Mouse (Mus musculus) embryonic facial prominence, embryonic 11.5 days (tissue): ENCODE data around the gene Ift140. TPM values are rescaled to one million over a fixed set of nuclear protein-coding genes. Genes with fewer than 3 reads are reported as not detected.

ENCODE experiments used
- ATAC-seq: fragments of 200-750 bp; cut with Nextera tagmentation; replicated peaks from 2 replicates; pipeline ENCODE4 v1.8.0; 2017; ENCODE audit warnings: low read depth; ENCODE audit not compliant: insufficient number of reproducible peaks, low FRiP score, low TSS enrichment
- DNase-seq: peaks from one replicate; pipeline ENCODE4 v3.0.0-alpha.2; 2015; ENCODE audit warnings: low spot score
- H3K27ac ChIP-seq: fragments of 300-500 bp; sonication (generic); replicated peaks from 2 replicates; pipeline ENCODE4 v1.5.1; 2014; ENCODE audit warnings: mild to moderate bottlenecking, low read depth, low read length, control low read depth
- H3K27me3 ChIP-seq: fragments of 300-500 bp; sonication (generic); 2 replicates; pipeline ENCODE4 v1.6.1; 2014; ENCODE audit warnings: mild to moderate bottlenecking, low read length, moderate library complexity, mixed read lengths; ENCODE audit not compliant: control insufficient read depth, insufficient read depth
- H3K36me3 ChIP-seq: fragments of 300-500 bp; sonication (generic); replicated peaks from 2 replicates; pipeline ENCODE4 v1.6.1; 2014; ENCODE audit warnings: low read depth, mild to moderate bottlenecking, low read length, moderate library complexity, mixed read lengths; ENCODE audit not compliant: control insufficient read depth, insufficient read depth
- H3K4me1 ChIP-seq: fragments of 300-500 bp; sonication (generic); 2 replicates; pipeline ENCODE4 v1.6.1; 2014; ENCODE audit warnings: low read length, mixed read lengths; ENCODE audit not compliant: control insufficient read depth, insufficient read depth
- H3K4me2 ChIP-seq: fragments of 300-500 bp; sonication (generic); 2 replicates; pipeline ENCODE4 v1.6.1; 2014; ENCODE audit warnings: low read depth, mild to moderate bottlenecking, control low read depth, low read length, moderate library complexity
- H3K4me3 ChIP-seq: fragments of 300-500 bp; sonication (generic); 2 replicates; pipeline ENCODE4 v1.5.1; 2014; ENCODE audit warnings: low read depth, low read length, control low read depth
- H3K9ac ChIP-seq: fragments of 300-500 bp; sonication (generic); replicated peaks from 2 replicates; pipeline ENCODE4 v1.6.1; 2014; ENCODE audit warnings: mild to moderate bottlenecking, control low read depth, low read length
- H3K9me3 ChIP-seq: fragments of 300-500 bp; sonication (generic); replicated peaks from 2 replicates; pipeline ENCODE4 v1.6.1; 2016; ENCODE audit warnings: mild to moderate bottlenecking, low read length, inconsistent platforms, mixed read lengths; ENCODE audit not compliant: control insufficient read depth
- WGBS: fragments of 180-500 bp; shearing (Covaris S2); extraction: QIAGEN DNeasy Blood & Tissue Kit; methylation state at CpG from one replicate; pipeline ENCODE4 v1.1.7; 2014; 5-methylcytosine and 5-hydroxymethylcytosine counted together
- polyA plus RNA-seq: library from polyadenylated mRNA; unstranded; fragments of >200 nt; fragmentation: Nextera tagmentation; extraction: Ambion mirVana; gene quantifications from 2 replicates; pipeline ENCODE4 v1.2.1, GENCODE M21; 2014

Gene Ift140
- polyA plus RNA-seq, 1 experiment from 2014 or later, result 18.4 TPM

GRCm38 (mm10) chr17:25016292-25017132 is 627 bp downstream of the Ift140 start:
- peak overlapping the region; percentile 69 for H3K27ac ChIP-seq
- H3K4me1 ChIP-seq, result no peaks in the 10 kb centered on the region
- H3K36me3 ChIP-seq, result no peaks in the 10 kb centered on the region; the same call in 1 of the 2 replicates
- under 1% methylated on average over 55 of the region's 55 CpGs for WGBS
- H3K9ac ChIP-seq, result peak overlapping the region; percentile 59
- peak overlapping the region; percentile 100 for H3K4me3 ChIP-seq
- H3K27me3 ChIP-seq, result no peaks in the 10 kb centered on the region
- DNase-seq (peak; percentile 78), ATAC-seq (peak; percentile 90)
- H3K9me3 ChIP-seq, result no peaks in the 10 kb centered on the region
- peak overlapping the region; percentile 56 for H3K4me2 ChIP-seq

GRCm38 (mm10) chr17:25036183-25036582 is 20.3 kb downstream of the Ift140 start:
- Histone ChIP-seq H3K9ac (no peak overlapping the region), H3K27me3 (no peaks in the 10 kb centered on the region), H3K4me1 (no peaks in the 10 kb centered on the region), H3K36me3 (no peaks in the 10 kb centered on the region; the same call in 1 of the 2 replicates), H3K27ac (no peak overlapping the region), H3K9me3 (no peaks in the 10 kb centered on the region), H3K4me3 (no peak overlapping the region), H3K4me2 (no peak overlapping the region)
- peak; percentile 22 for DNase-seq
- ATAC-seq, result no peak
- WGBS, result 54% methylated on average over 4 of the region's 4 CpGs

- no peak for ATAC-seq
- 74% methylated on average over 7 of the region's 7 CpGs for WGBS
Measured at GRCm38 (mm10) chr17:25044879-25045278, 29.0 kb downstream of the Ift140 start.

GRCm38 (mm10) chr17:25045281-25045680 is 29.4 kb downstream of the Ift140 start:
- Histone ChIP-seq H3K27ac (no peak overlapping the region), H3K9me3 (no peaks in the 10 kb centered on the region), H3K4me1 (no peaks in the 10 kb centered on the region), H3K9ac (no peak overlapping the region), H3K4me3 (no peak overlapping the region), H3K36me3 (no peaks in the 10 kb centered on the region; the same call in none of the 2 replicates), H3K27me3 (no peaks in the 10 kb centered on the region), H3K4me2 (no peak overlapping the region)
- ATAC-seq, result no peak
- DNase-seq, result no peak
- 88% methylated on average over 4 of the region's 4 CpGs for WGBS

More at GRCm38 (mm10) chr17:25044879-25045278, 29.0 kb downstream of the Ift140 start:
- H3K4me3 ChIP-seq, result no peak overlapping the region
- no peaks in the 10 kb centered on the region for H3K4me1 ChIP-seq
- DNase-seq, result no peak
- H3K4me2 ChIP-seq, result no peak overlapping the region
- H3K27me3 ChIP-seq, result no peaks in the 10 kb centered on the region
- no peaks in the 10 kb centered on the region for H3K9me3 ChIP-seq
- no peaks in the 10 kb centered on the region; the same call in none of the 2 replicates for H3K36me3 ChIP-seq
- H3K9ac ChIP-seq, result no peak overlapping the region
- H3K27ac ChIP-seq, result no peak overlapping the region

- 89% methylated on average over 5 of the region's 6 CpGs for WGBS
- no peak for ATAC-seq
Measured at GRCm38 (mm10) chr17:25047143-25047542, 31.3 kb downstream of the Ift140 start.

GRCm38 (mm10) chr17:25053274-25053673 is 37.4 kb downstream of the Ift140 start:
- no peaks in the 10 kb centered on the region; the same call in none of the 2 replicates for H3K36me3 ChIP-seq
- no peak for DNase-seq

More at GRCm38 (mm10) chr17:25047143-25047542, 31.3 kb downstream of the Ift140 start:
- H3K4me1 ChIP-seq, result no peaks in the 10 kb centered on the region
- H3K9ac ChIP-seq, result no peak overlapping the region
- H3K4me3 ChIP-seq, result no peak overlapping the region
- no peak overlapping the region for H3K4me2 ChIP-seq
- no peaks in the 10 kb centered on the region for H3K9me3 ChIP-seq
- no peak overlapping the region for H3K27ac ChIP-seq
- DNase-seq, result no peak
- H3K27me3 ChIP-seq, result no peaks in the 10 kb centered on the region
- no peaks in the 10 kb centered on the region; the same call in none of the 2 replicates for H3K36me3 ChIP-seq

GRCm38 (mm10) chr17:25057041-25057440 is 41.2 kb downstream of the Ift140 start:
- ATAC-seq, result no peak

More at GRCm38 (mm10) chr17:25053274-25053673, 37.4 kb downstream of the Ift140 start:
- no peaks in the 10 kb centered on the region for H3K27me3 ChIP-seq
- H3K4me2 ChIP-seq, result no peak overlapping the region
- no peak for ATAC-seq
- 86% methylated on average over 9 of the region's 9 CpGs for WGBS
- H3K4me1 ChIP-seq, result no peaks in the 10 kb centered on the region
- H3K4me3 ChIP-seq, result no peak overlapping the region
- no peaks in the 10 kb centered on the region for H3K9me3 ChIP-seq
- H3K27ac ChIP-seq, result no peak overlapping the region
- H3K9ac ChIP-seq, result no peak overlapping the region

GRCm38 (mm10) chr17:25063261-25063660 is 47.4 kb downstream of the Ift140 start:
- 77% methylated on average over 4 of the region's 4 CpGs for WGBS
- no peak for ATAC-seq
- H3K4me2 ChIP-seq, result no peak overlapping the region
- H3K36me3 ChIP-seq, result no peaks in the 10 kb centered on the region; the same call in 1 of the 2 replicates
- no peaks in the 10 kb centered on the region for H3K27me3 ChIP-seq
- no peak overlapping the region for H3K27ac ChIP-seq
- no peak overlapping the region for H3K4me3 ChIP-seq
- no peaks in the 10 kb centered on the region for H3K9me3 ChIP-seq
- H3K4me1 ChIP-seq, result no peaks in the 10 kb centered on the region
- DNase-seq, result no peak
- no peak overlapping the region for H3K9ac ChIP-seq

More at GRCm38 (mm10) chr17:25057041-25057440, 41.2 kb downstream of the Ift140 start:
- no peak overlapping the region for H3K4me2 ChIP-seq
- H3K27me3 ChIP-seq, result no peaks in the 10 kb centered on the region
- no peaks in the 10 kb centered on the region; the same call in 1 of the 2 replicates for H3K36me3 ChIP-seq
- H3K4me1 ChIP-seq, result no peaks in the 10 kb centered on the region
- DNase-seq, result no peak
- H3K4me3 ChIP-seq, result no peak overlapping the region
- 84% methylated on average over 6 of the region's 6 CpGs for WGBS
- no peak overlapping the region for H3K9ac ChIP-seq
- no peaks in the 10 kb centered on the region for H3K9me3 ChIP-seq
- H3K27ac ChIP-seq, result no peak overlapping the region
